Mouse (Mus musculus) cerebellum, postnatal 14 days (tissue): ENCODE measurements around the gene Dnajb6.

Experiments
- DNase-seq, 2 experiments: peaks; one replicate each; pipeline ENCODE4 v3.0.0; 2021; ENCODE audit warnings: mixed read lengths in 2 of 2

The Dnajb6 gene

GRCm38 (mm10) chr5:29853035-29853434 lies 117.5 kb downstream of the Dnajb6 start:
- DNase-seq: no peak

DNA sequence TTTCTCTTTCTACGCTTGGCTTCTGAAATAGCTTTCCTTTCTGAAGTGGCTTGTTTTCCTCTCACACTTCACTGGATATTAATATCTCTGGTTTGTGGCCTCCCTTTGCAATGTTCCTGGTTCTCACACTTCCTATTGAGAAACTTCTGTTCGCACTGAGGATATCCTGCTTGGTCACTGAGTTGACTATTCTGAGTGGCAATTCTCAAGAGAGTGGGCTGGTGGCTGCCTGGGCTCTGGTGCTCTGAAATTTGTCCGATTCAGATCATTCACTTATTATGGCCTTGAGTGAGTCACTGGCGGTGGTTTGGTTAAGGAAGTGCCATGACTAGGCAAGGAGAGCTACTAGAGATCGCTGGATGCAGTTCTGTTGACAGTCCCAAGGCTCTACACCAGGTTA lies 118.9 kb downstream of the Dnajb6 start:
- DNase-seq: no peak

GRCm38 (mm10) chr5:29854971-29855370 lies 119.5 kb downstream of the Dnajb6 start:
- DNase-seq: no peak

- DNase-seq: no peak
These were observed 126.0 kb downstream of the Dnajb6 start for GRCm38 (mm10) chr5:29861522-29861921.

DNA sequence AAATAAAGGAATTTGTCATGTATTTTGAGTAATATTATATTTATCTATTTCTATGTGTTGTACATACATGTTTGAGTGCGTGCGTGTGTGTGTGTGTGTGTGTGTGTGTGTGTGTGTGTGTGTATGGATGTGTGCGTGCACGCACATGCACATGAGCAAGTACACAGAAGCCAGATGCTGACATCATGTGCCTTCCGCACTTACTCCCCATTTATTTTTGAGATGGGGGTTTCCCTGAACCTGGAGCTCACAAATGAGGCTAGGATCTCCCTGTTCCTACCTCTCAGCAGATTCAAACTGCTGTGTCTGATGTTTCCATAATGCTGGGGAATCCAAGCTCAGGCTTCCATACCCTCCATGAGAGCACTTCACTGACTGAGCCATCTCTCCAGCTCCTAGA lies 126.9 kb downstream of the Dnajb6 start:
- DNase-seq: no peak

- DNase-seq: no peak
These were observed 128.8 kb downstream of the Dnajb6 start for GRCm38 (mm10) chr5:29864291-29864737.

- no peak for DNase-seq
These were observed 129.5 kb downstream of the Dnajb6 start for GRCm38 (mm10) chr5:29864994-29865393.
